Mouse (Mus musculus): ENCODE results near the gene Mis12.

DNA sequence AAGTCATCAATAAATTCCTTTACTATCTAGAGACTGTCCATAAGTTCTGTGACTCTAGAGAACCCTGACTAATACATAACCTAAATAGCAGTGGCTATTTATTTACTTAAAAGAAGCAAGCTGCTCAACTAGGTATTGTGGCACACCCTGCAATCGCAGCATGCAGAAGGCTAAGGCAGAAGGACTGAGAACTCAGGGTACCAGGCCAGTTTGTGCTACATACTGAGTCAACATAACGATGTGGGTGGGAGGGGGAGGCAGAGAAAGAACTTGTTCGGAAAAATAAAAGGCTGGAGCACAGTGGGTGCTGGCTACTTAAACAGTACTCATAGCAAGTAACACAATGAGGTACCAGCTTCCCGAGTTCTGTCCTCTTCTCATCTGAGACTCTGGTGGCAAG, 18.2 kb upstream of the Mis12 start:
- TF ChIP-seq EP300 (IDR thresholded peaks at IDR 0.05; ENCODE audit: low read depth) (no peak), CTCF (IDR thresholded peaks at IDR 0.05; ENCODE audit: low read depth) (no peak)
